Mouse (Mus musculus) stomach, postnatal 0 days (tissue): ENCODE results near the gene Gm42674.

Experiments used
- CTCF ChIP-seq: IDR thresholded peaks from 2 replicates; pipeline ENCODE4 v1.5.1; 2016; ENCODE audit warnings: antibody characterized with exemption, low read depth, mild to moderate bottlenecking, moderate library complexity
- EP300 ChIP-seq: optimal IDR thresholded peaks from 2 replicates; pipeline ENCODE3; 2016; ENCODE audit warnings: antibody characterized with exemption

- TF ChIP-seq CTCF (no peak), EP300 (no peak)
Observed at GRCm38 (mm10) chr3:90621552-90621951, 19.8 kb downstream of the Gm42674 start.
